Mouse (Mus musculus) cerebellum, adult 11 months (tissue): Measurements from ENCODE around the gene Mrpl53.
A peak's percentile ranks its signal among the peaks of the same experiment; 100 is the strongest.

ENCODE experiments used
- DNase-seq: peaks from one replicate; pipeline ENCODE4 v3.0.0; 2022

Gene Mrpl53

DNA sequence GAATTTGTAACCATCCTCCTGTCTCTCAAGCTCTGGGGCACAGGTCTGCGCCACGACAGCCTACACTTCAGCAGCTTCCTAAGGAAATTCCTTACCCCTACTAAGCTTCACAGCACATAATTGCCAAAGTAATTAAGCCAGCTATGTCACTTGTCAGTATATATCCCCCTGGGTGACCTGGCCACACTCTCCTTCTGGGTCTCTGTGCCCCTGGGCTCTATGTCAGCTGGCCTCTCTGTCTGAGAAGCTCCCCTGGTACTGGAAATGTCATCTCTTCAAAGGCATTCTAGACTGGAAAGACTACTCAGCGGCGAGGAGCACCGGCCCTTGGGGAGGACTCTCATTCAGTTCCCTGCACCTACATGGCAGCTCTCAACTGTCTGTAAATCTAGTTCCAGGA lies 14.1 kb downstream of the Mrpl53 start:
- DNase-seq, result no peak

- peak; percentile 84 for DNase-seq
These were observed 16.0 kb downstream of the Mrpl53 start for GRCm38 (mm10) chr6:83124851-83125312.

DNA sequence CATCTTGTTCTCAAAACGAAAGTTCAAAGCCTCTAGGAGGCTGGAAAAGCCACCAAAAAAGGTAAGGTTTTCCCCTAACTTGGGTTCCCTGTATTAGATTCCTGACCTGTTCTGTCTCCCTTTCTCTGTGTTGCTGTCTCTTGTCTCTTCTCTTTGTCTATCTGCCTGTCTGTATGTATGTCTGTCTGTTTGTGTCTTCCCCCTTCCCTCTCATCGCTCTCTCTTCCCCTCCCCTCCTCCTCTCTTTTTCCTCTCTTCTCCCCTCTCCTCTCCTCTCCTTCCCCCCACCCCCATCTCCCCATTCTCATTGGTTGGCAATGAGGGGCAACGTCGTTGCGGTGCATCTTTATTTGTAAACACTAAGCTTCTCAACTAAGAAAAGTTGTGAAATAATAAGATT lies 16.5 kb downstream of the Mrpl53 start, which contains the start of gene Ino80b:
Gene Ino80b, minus strand, starts transcription at position 101 of the 400 bp plus-strand sequence.
- DNase-seq, result no peak

- DNase-seq, result no peak
These were observed 18.6 kb downstream of the Mrpl53 start for GRCm38 (mm10) chr6:83127419-83127818.

DNA sequence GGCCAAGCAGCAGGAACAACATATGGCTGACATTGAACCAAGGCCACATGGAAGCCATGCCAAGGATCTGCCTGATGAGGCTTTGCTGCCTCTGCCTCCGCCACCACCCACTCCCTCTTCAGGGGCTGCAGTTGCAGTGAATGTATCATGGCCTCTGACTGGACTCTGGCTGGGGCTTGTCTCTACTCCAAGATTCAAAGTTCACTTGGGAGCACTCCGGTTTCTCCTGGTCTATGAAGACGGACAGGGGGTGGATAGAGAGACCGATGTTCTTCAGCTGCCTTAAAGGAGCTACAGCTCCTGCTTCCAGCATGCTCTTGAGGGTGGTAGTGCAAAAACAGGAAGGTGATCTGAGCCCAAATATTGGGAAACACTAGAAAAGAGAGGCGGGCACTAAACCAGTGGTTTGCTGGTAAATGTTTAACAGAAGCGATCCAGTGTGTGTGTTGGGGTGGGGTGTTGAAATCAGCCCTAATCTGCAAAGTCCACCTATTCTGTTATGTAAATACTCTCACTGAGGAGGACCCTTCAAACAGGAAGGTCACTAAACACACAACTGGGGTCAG lies 22.7 kb downstream of the Mrpl53 start:
- DNase-seq, result no peak

- no peak for DNase-seq
These were observed 23.5 kb downstream of the Mrpl53 start for GRCm38 (mm10) chr6:83132176-83132919.

DNA sequence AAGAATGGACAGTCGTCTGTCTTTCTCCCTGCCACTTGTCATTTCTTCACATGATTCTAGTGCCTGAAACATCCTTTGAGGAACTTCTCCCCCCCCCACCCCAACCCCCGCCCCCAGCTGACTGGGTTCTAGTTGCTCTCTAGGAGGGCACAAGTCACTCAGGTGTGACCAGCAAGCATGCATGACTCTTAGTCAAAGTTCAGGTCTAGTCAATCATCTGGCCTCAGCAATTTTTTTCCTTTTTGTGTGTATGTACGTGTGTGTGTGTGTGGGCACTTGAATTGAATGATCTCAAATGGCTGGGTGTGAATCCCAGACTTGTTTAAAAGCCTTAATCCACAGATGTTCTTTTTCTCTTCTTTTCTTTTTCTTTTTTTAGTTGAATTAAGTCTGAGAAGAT lies 25.4 kb downstream of the Mrpl53 start:
- DNase-seq, result no peak

DNA sequence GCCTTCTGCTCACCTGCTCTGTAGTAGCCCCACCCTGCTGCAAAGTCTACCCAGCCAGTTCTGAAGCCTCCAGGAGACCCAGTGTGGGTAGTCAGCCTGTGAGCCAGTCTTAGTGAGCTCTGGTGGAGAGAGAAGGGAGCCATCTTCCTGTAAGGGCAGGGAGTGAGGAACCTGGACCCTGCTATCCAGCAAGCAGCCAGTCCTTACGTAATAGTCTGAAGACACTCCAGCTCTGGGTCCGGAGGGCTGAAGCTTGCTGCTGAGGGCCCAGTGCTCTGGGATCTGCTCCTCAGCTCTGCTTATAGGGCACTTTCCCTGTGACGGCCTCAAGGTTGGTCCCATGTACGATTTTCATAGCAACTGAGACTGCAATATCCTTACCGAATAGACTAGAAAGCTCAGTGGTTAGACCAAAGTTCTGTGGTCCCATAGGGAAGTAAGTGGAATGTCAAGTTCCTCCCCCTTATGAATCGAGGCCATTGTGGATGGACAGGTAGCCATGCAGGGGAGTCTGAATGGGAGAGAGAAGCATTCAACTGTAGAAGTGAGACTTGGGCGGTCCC lies 26.2 kb downstream of the Mrpl53 start, which contains the start of gene Rtkn:
Gene Rtkn, plus strand, starts transcription at position 513 of the 563 bp plus-strand sequence.
- no peak for DNase-seq

DNA sequence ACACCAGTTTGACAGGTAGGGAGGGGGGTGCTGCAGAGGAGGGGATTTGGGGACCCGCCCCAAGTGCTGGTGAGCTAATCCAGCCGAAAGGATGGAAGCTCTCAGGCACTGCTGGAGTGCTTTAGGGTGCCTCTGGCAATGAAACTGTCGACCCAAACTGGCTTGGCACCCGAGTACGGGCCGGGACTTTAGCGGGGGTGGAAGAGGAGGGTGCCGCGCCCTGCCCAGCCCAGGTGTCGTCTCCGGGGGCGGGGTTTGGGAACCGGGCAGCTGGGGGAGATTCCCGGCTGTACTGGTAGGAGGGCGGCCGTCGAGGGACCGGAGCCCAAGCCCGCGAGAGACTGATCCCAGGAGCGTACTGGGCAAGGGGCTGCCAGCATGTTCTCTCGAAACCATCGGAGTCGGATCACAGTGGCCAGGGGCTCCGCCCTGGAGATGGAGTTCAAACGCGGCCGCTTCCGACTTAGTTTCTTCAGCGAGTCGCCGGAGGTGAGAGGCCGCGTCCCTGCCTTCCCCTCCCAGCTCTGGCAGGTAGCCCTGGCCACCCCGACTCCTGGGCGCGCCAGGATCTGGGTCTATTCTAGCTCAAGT lies 26.8 kb downstream of the Mrpl53 start:
- no peak for DNase-seq

DNA sequence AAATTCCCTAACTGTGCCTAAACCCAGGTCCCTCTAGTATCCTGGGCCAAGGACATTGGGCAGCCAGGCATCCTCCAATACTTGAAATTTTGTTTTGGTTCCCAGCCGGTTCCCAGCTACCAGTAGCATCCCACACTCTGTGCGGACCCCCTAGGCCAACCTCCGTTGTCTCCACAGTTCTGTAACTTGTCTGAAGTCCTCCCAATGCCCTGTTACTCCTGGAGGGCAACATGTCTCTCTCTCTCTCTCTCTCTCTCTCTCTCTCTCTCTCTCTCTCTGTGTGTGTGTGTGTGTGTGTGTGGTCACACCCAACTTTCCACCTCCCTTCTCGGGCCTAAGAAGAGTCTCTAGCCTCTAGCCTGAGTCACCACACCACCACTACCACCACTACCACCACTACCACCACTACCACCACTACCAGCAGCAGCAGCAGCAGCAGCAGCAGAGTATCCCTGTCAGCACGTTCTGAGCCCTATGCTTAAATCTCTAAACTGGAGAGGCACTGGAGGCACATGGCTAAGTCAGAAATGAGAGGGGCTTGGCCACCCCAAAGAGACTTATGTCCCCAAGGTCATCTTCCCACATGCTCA lies 27.5 kb downstream of the Mrpl53 start:
- no peak for DNase-seq

- DNase-seq, result no peak
These were observed 28.2 kb downstream of the Mrpl53 start for GRCm38 (mm10) chr6:83136881-83137575.

GRCm38 (mm10) chr6:83137576-83137950 lies 28.7 kb downstream of the Mrpl53 start:
- DNase-seq, result no peak

DNA sequence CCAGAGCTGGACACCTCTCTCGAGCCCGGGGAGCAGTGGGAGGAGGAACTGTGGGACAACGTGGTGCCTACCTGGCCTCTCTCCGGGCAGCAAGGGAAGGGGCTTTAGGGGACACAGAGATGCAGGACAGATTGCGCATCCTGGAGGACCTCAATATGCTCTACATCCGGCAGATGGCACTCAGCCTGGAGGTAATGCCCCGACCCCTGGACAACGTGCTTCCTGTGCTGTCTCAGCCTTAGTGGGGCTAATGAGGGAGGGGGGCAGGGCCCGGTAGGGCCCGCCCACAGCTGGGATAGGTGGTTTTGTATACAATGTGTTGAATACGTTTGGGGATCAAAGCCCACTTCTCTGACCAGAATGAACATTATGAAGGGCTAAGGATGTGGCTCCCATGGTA lies 29.2 kb downstream of the Mrpl53 start:
- no peak for DNase-seq

- DNase-seq, result no peak
These were observed 31.2 kb downstream of the Mrpl53 start for GRCm38 (mm10) chr6:83140044-83140443.

GRCm38 (mm10) chr6:83141636-83142035 lies 32.8 kb downstream of the Mrpl53 start:
- no peak for DNase-seq

DNA sequence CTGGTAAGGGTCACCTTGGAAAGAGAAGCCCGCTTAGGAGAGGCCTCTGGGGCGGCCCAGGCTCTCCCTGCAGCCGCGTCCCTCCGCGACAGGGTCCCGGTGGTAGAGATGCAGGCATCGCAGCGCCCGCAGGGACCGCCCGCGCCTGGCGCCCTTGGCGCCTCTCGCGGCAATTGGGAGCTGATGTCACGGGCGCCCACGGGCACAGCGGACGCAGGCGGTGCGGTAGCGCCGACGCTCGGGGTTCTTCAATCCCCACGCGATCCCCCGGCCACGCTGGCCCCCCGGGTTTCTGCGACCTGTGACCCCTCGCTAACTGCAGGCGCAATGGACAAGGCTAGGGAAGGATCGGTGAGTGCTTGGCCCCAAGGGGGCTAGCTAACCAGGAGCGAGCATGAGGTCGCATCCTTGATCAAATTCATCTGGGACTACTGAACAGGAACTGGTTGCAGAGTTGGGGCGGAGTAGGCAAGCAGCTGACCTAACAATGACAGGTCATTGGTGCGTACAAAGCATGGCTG lies 33.4 kb downstream of the Mrpl53 start:
- no peak for DNase-seq

DNA sequence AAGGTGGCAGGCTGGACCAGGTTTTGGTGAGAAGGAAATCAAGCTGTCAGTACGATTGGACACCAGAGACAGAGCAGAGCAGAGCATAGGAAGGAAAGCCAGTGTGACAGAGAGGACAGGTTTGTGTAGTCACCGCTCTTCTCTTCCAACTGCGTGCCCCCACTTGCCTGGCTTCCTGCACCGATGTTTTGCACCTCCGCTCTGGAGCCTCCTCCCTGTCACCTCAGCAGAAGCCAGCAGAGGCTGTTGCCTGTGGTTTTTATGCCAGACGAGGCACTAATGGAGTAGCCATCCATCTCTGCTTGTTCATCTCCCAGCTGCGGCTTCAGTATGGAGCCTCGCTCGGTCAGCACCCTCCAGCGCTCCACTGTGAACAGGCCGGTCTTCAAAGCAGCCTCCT lies 34.0 kb downstream of the Mrpl53 start:
- no peak for DNase-seq

DNA sequence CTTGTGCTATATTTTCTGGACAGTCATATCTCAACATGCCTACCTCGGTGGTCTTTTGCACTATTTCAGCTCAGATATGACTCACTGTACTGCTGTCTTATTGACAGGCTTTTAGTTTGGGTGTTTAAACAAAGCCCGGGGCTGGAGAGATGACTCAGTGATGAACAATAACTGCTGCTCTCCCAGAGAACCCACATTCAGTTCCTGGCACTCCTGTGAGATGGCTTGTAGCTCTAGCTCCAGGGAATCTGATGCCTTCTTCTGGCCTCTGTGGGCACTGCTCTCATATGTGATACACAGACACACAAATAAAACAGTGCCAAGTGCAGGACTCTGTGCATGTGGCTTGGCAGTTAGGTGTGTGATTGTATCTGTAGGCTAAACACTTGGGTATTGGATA lies 36.4 kb downstream of the Mrpl53 start:
- no peak for DNase-seq

DNA sequence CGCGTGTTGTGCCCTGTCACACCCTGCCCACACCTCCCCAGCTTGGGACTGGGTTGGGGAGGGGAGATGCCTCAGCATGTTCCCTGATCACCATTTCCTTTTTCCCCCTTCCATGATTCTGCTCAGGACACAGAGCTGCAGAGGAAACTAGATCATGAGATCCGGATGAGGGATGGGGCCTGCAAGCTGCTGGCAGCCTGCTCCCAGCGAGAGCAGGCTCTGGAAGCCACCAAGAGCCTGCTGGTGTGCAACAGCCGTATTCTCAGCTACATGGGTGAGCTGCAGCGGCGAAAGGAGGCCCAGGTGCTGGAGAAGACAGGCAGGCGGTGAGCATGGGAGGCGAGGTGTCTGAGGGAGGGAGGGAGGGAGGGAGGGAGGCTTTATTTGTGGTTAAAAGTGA lies 37.0 kb downstream of the Mrpl53 start:
- no peak for DNase-seq

- DNase-seq, result no peak
These were observed 38.4 kb downstream of the Mrpl53 start for GRCm38 (mm10) chr6:83147280-83147679.

DNA sequence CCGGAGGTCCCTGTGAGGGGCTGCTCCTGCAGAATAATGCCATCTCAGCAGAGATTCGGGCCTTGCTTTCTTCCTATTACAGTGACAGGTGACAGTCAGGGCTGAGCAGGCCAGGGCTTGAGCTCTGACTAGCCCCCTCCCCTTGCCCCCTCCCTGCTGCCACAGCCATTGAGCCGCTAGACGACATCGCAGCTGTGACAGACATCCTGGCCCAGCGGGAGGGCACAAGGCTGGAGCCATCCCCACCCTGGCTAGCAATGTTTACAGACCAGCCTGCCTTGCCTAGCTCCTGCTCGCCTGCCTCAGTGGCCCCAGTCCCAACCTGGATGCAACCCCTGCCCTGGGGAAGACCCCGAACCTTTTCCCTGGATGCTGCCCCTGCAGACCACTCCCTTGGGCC lies 42.9 kb downstream of the Mrpl53 start:
- no peak for DNase-seq

GRCm38 (mm10) chr6:83153038-83153437 lies 44.2 kb downstream of the Mrpl53 start:
- DNase-seq, result no peak

- DNase-seq, result no peak
These were observed 44.6 kb downstream of the Mrpl53 start for GRCm38 (mm10) chr6:83153485-83153884.
